9 mouse cellular contexts compared by ENCODE assay signal in the genomic region with DNA sequence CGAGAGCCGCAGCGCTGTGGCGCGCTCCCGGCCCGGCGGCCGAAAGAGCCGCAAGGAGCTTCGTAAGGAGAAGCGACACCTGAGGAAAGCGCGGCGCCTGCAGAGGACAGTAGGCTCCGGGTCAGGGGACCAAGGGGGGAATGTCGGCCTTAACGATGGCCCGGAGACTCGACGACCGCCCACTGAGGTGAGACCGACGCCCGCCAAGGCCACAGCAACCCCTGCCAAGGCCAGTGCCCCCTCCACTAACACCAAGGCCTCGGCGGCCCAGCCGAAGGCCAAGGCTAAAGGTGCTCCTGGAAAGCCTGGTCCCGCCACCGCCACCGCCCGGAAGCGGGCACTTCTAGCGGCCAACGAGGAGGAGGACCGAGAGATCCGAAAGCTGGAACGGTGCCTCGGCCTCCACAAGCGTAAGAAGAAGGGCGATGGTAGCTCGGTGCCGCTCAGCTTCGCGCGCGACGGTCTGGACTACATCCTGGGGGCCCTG. TPM values are rescaled to one million over a fixed set of nuclear protein-coding genes. Genes with fewer than 3 reads are reported as not detected.
DNase-seq lines count a peak whose midpoint lies in the region; ATAC-seq and TF ChIP-seq lines count a peak whose summit lies in the region.
"Had no signal": no experiment of that assay in that cellular context is flagged by ENCODE, and none has a peak within 500 bp of the region (broad histone marks: within the 10 kb centered on the region; RNA-seq: fewer than 3 reads in every experiment).

No protein-coding gene starts in this region.

- peak; percentile 55 for ATAC-seq in embryonic facial prominence, embryonic 11.5 days (replicated peaks; ENCODE audit: insufficient number of reproducible peaks, low FRiP score, low TSS enrichment, low read depth)
- ATAC-seq in heart, embryonic 11.5 days (replicated peaks; ENCODE audit: insufficient number of reproducible peaks, low FRiP score, low TSS enrichment): peak; percentile 61; the same call in 1 of the 2 replicates

- H3K4me1 ChIP-seq in MEL (ENCODE audit: control insufficient read depth in 1 of 2, insufficient read depth in 2 of 2, low read length in 2 of 2): peaks cover 11 to 19% of the 10 kb centered on the region in 2 experiments
- H3K4me1 ChIP-seq in embryonic facial prominence, embryonic 11.5 days (ENCODE audit: control insufficient read depth, insufficient read depth, low read length): no peaks in the 10 kb centered on the region
- peaks cover 9% of the 10 kb centered on the region for H3K4me1 ChIP-seq in heart, embryonic 11.5 days (ENCODE audit: control insufficient read depth, insufficient read depth, low read length)

- no peak for TF ChIP-seq CTCF in MEL (IDR thresholded peaks at IDR 0.05 in 2 of 3, conservative IDR thresholded peaks at IDR 0.05 in 1 of 3; ENCODE audit: control insufficient read depth in 1 of 3, insufficient read depth in 1 of 3, low read depth in 2 of 3, low read length in 3 of 3, poor library complexity in 1 of 3, severe bottlenecking in 1 of 3)

- peak overlapping the region; percentile 62 for H3K27ac ChIP-seq in MEL (ENCODE audit: control insufficient read depth, low read depth, low read length)
- 0 out of 2 replicates have a peak overlapping the region, but pooled peaks have one; percentile 48 for H3K27ac ChIP-seq in embryonic facial prominence, embryonic 11.5 days (replicated peaks; ENCODE audit: low read depth, low read length)
- peak overlapping the region; percentile 50; the same call in 1 of the 2 replicates for H3K27ac ChIP-seq in heart, embryonic 11.5 days (ENCODE audit: low read depth, low read length)

- peak overlapping the region; percentile 83 for H3K4me2 ChIP-seq in embryonic facial prominence, embryonic 11.5 days (ENCODE audit: low read depth, low read length)
- peak overlapping the region; percentile 92 for H3K4me2 ChIP-seq in heart, embryonic 11.5 days

- H3K9ac ChIP-seq in MEL (ENCODE audit: control insufficient read depth, low read depth, low read length, poor library complexity, severe bottlenecking): peak overlapping the region; percentile 97
- peak overlapping the region; percentile 82 for H3K9ac ChIP-seq in embryonic facial prominence, embryonic 11.5 days (replicated peaks; ENCODE audit: low read length)
- peak overlapping the region; percentile 91 for H3K9ac ChIP-seq in heart, embryonic 11.5 days (ENCODE audit: low read depth, low read length)

- peaks cover 0 to 7% of the 10 kb centered on the region in 2 experiments; a peak in 2 of 4 replicates for H3K27me3 ChIP-seq in MEL (ENCODE audit: control insufficient read depth in 1 of 2, insufficient read depth in 2 of 2, low read length in 2 of 2)
- H3K27me3 ChIP-seq in embryonic facial prominence, embryonic 11.5 days (ENCODE audit: control insufficient read depth, insufficient read depth, low read length): no peaks in the 10 kb centered on the region
- H3K27me3 ChIP-seq in heart, embryonic 11.5 days (ENCODE audit: control insufficient read depth, insufficient read depth, low read length): peaks cover 3% of the 10 kb centered on the region

- H3K4me3 ChIP-seq in MEL (ENCODE audit: control insufficient read depth in 1 of 2, insufficient read depth in 1 of 2, low read depth in 2 of 2, low read length in 2 of 2): peak overlapping the region; percentile 74 to 97
- peak overlapping the region; percentile 83 for H3K4me3 ChIP-seq in embryonic facial prominence, embryonic 11.5 days (ENCODE audit: low read depth, low read length)
- peak overlapping the region; percentile 94 for H3K4me3 ChIP-seq in heart, embryonic 11.5 days (ENCODE audit: low read depth, low read length)

- no peak for TF ChIP-seq EP300 in MEL (IDR thresholded peaks at IDR 0.05; ENCODE audit: low read depth in 1 of 2, low read length in 2 of 2)

- peak; percentile 23 to 31 for DNase-seq in kidney, adult 8-10 months
- DNase-seq in kidney, adult 11 months: no peak
- peak; percentile 69 for DNase-seq in MEL (ENCODE audit: low read depth, low spot score)
- DNase-seq in embryonic facial prominence, embryonic 11.5 days (ENCODE audit: low spot score): peak; percentile 6
- peak; percentile 41 for DNase-seq in kidney, postnatal 14 days
- peak; percentile 24 for DNase-seq in lung, postnatal 14 days
- DNase-seq in ovary, postnatal 36 days (ENCODE audit: low spot score): peak; percentile 54

- no peak for TF ChIP-seq RAD21 in MEL (IDR thresholded peaks at IDR 0.05; ENCODE audit: low read depth, low read length)

- H3K9me3 ChIP-seq in MEL (replicated peaks; ENCODE audit: insufficient read depth, low read length): no peaks in the 10 kb centered on the region
- H3K9me3 ChIP-seq in embryonic facial prominence, embryonic 11.5 days (replicated peaks; ENCODE audit: control insufficient read depth, low read length): no peaks in the 10 kb centered on the region
- H3K9me3 ChIP-seq in heart, embryonic 11.5 days (replicated peaks; ENCODE audit: control insufficient read depth, low read length): no peaks in the 10 kb centered on the region

- peaks cover 26 to 42% of the 10 kb centered on the region in 2 experiments for H3K36me3 ChIP-seq in MEL (ENCODE audit: control insufficient read depth in 1 of 2, insufficient read depth in 2 of 2, low read length in 2 of 2)
- no peaks in the 10 kb centered on the region for H3K36me3 ChIP-seq in embryonic facial prominence, embryonic 11.5 days (replicated peaks; ENCODE audit: control insufficient read depth, insufficient read depth, low read depth, low read length)
- H3K36me3 ChIP-seq in heart, embryonic 11.5 days (ENCODE audit: control insufficient read depth, insufficient read depth, low read length): peaks cover 12% of the 10 kb centered on the region

- no peak; a peak in 1 of 4 replicates for TF ChIP-seq POLR2A in MEL (IDR thresholded peaks at IDR 0.05; ENCODE audit: control insufficient read depth in 1 of 2, insufficient read depth in 1 of 2, low read depth in 1 of 2, low read length in 2 of 2, poor library complexity in 1 of 2)

- H3K79me2 ChIP-seq in MEL (ENCODE audit: control insufficient read depth, insufficient read depth, low read length, poor library complexity): peaks cover 38% of the 10 kb centered on the region

- WGBS in embryonic facial prominence, embryonic 11.5 days: under 1% methylated on average over 47 of the region's 48 CpGs
- WGBS in heart, embryonic 11.5 days (ENCODE audit: insufficient replicate concordance): under 1% methylated on average over 48 of the region's 48 CpGs

TF ChIP-seq in MEL, 35 proteins besides CTCF, POLR2A, EP300 and RAD21:
- TF ChIP-seq POLR2AphosphoS2 (IDR thresholded peaks at IDR 0.05; ENCODE audit: low read length) (no peak), POLR2AphosphoS5 (IDR thresholded peaks at IDR 0.05; ENCODE audit: borderline replicate concordance, low read depth, low read length) (peak; percentile 9; the same call in 1 of the 2 replicates), MXI1 (IDR thresholded peaks at IDR 0.05; ENCODE audit: low read depth, low read length) (peak; percentile 49; the same call in 1 of the 2 replicates)

RNA-seq across cellular contexts. Expression of a gene that starts 0.5 kb away (rescaled TPM):
- total RNA-seq in MEL (2012; rRNA removed): 60.2 and 67.3 TPM in 2 replicates
- polyA plus RNA-seq in MEL (2012; ENCODE audit: insufficient read depth in 1 of 2, insufficient read length in 2 of 2, low read depth in 1 of 2, low replicate concordance in 2 of 2, missing spikeins in 1 of 2): 10 to 100 TPM in 1 of 2 experiments, not detected in 1; 41.4 TPM
- 24.2 and 25.3 TPM in 2 replicates for polyA plus RNA-seq in embryonic facial prominence, embryonic 11.5 days (2014; fragmentation: Nextera tagmentation; extraction: Ambion mirVana)
- 14.9 and 18.1 TPM in 2 replicates for polyA plus RNA-seq in heart, embryonic 11.5 days (2014; fragmentation: Nextera tagmentation; extraction: Ambion mirVana)

RNA-seq across cellular contexts. Expression of a gene that starts 43.4 kb away (rescaled TPM):
- total RNA-seq in MEL (2012; rRNA removed): not detected in 2 replicates
- polyA plus RNA-seq in MEL (2012; ENCODE audit: insufficient read depth in 1 of 2, insufficient read length in 2 of 2, low read depth in 1 of 2, low replicate concordance in 2 of 2, missing spikeins in 1 of 2): not detected
- not detected in 2 replicates for polyA plus RNA-seq in embryonic facial prominence, embryonic 11.5 days (2014; fragmentation: Nextera tagmentation; extraction: Ambion mirVana)
- polyA plus RNA-seq in heart, embryonic 11.5 days (2014; fragmentation: Nextera tagmentation; extraction: Ambion mirVana): not detected in 2 replicates
- total RNA-seq: layer of hippocampus, postnatal 36 days had no signal

RNA-seq across cellular contexts. Expression of a gene that starts 56.7 kb away (rescaled TPM):
- not detected in 2 replicates for total RNA-seq in MEL (2012; rRNA removed)
- polyA plus RNA-seq in MEL (2012; ENCODE audit: insufficient read depth in 1 of 2, insufficient read length in 2 of 2, low read depth in 1 of 2, low replicate concordance in 2 of 2, missing spikeins in 1 of 2): not detected
- polyA plus RNA-seq in embryonic facial prominence, embryonic 11.5 days (2014; fragmentation: Nextera tagmentation; extraction: Ambion mirVana): 10.8 and 11.0 TPM in 2 replicates
- polyA plus RNA-seq in heart, embryonic 11.5 days (2014; fragmentation: Nextera tagmentation; extraction: Ambion mirVana): 11.2 and 12.9 TPM in 2 replicates

Comparison
In these comparisons a context has a peak if more than half of its experiments do, and no peak if none do; other contexts are left out.
1. RNA of a gene that starts 56.7 kb away (polyA plus RNA-seq): 11.2 to 12.9 TPM in heart, embryonic 11.5 days and 10.8 to 11.0 TPM in embryonic facial prominence, embryonic 11.5 days; not detected in MEL; every median in the first group is over 10 times any median in the second.
2. Peak in every context shown above with its lines, with median percentiles within 50 percentile points of each other: H3K27ac ChIP-seq, H3K4me3 ChIP-seq and H3K9ac ChIP-seq.